Mouse (Mus musculus) MEL (cell line): ENCODE measurements around the gene Pdss2.

Source experiments
- CHD1 ChIP-seq: IDR thresholded peaks from 2 replicates; pipeline ENCODE4 v1.6.1; 2012; ENCODE audit warnings: low read depth, mild to moderate bottlenecking, inconsistent platforms, low read length, improper control_type of control experiment
- CHD2 ChIP-seq: IDR thresholded peaks from 2 replicates; pipeline ENCODE4 v1.6.1; 2011; ENCODE audit warnings: low read length, improper control_type of control experiment
- CTCF ChIP-seq, 3 experiments: IDR thresholded peaks in 2 of 3; conservative IDR thresholded peaks in 1 of 3; 2 replicates each; pipeline ENCODE4 v1.5.1; 2011 to 2012; ENCODE audit warnings: low read length in 3 of 3, low read depth in 2 of 3, mild to moderate bottlenecking in 2 of 3, improper control_type of control experiment in 1 of 3, inconsistent platforms in 1 of 3, mixed read lengths in 1 of 3, moderate library complexity in 1 of 3; ENCODE audit not compliant: control insufficient read depth in 1 of 3, insufficient read depth in 1 of 3, poor library complexity in 1 of 3, severe bottlenecking in 1 of 3
- EP300 ChIP-seq, 2 experiments: IDR thresholded peaks; 2 replicates each; pipeline ENCODE4 v1.6.1; 2011; ENCODE audit warnings: improper control_type of control experiment in 2 of 2, low read length in 2 of 2, low read depth in 1 of 2, mild to moderate bottlenecking in 1 of 2
- ETS1 ChIP-seq: IDR thresholded peaks from 2 replicates; pipeline ENCODE4 v1.6.1; 2012; ENCODE audit warnings: low read depth, mild to moderate bottlenecking, inconsistent platforms, low read length, improper control_type of control experiment, moderate library complexity
- GATA1 ChIP-seq: IDR thresholded peaks from 2 replicates; pipeline ENCODE4 v1.6.1; 2011; ENCODE audit warnings: low read depth, low read length, improper control_type of control experiment
- JUND ChIP-seq: IDR thresholded peaks from 2 replicates; pipeline ENCODE4 v1.6.1; 2011; ENCODE audit warnings: low read depth, mild to moderate bottlenecking, improper control_type of control experiment, low read length
- MAX ChIP-seq: IDR thresholded peaks from 2 replicates; pipeline ENCODE4 v1.6.1; 2011; ENCODE audit warnings: low read length, improper control_type of control experiment
- MXI1 ChIP-seq: IDR thresholded peaks from 2 replicates; pipeline ENCODE4 v1.6.1; 2011; ENCODE audit warnings: mild to moderate bottlenecking, low read depth, low read length, improper control_type of control experiment
- POLR2A ChIP-seq, 2 experiments: IDR thresholded peaks; 2 replicates each; pipeline ENCODE4 v1.6.1; 2011 to 2012; ENCODE audit warnings: low read length in 2 of 2, mild to moderate bottlenecking in 2 of 2, control low read depth in 1 of 2, improper control_type of control experiment in 1 of 2, low read depth in 1 of 2, moderate library complexity in 1 of 2; ENCODE audit not compliant: control insufficient read depth in 1 of 2, insufficient read depth in 1 of 2, poor library complexity in 1 of 2
- TCF12 ChIP-seq: IDR thresholded peaks from 2 replicates; pipeline ENCODE4 v1.6.1; 2014; ENCODE audit warnings: low read depth, mild to moderate bottlenecking, inconsistent platforms, low read length, improper control_type of control experiment, moderate library complexity
- USF1 ChIP-seq: IDR thresholded peaks from 2 replicates; pipeline ENCODE4 v1.6.1; 2014; ENCODE audit warnings: low read depth, mild to moderate bottlenecking, inconsistent platforms, low read length, improper control_type of control experiment, moderate library complexity
- ZC3H11A ChIP-seq: IDR thresholded peaks from 2 replicates; pipeline ENCODE4 v1.6.1; 2012; ENCODE audit warnings: low read depth, mild to moderate bottlenecking, inconsistent platforms, low read length, improper control_type of control experiment
- ZMIZ1 ChIP-seq: IDR thresholded peaks from 2 replicates; pipeline ENCODE4 v1.6.1; 2012; ENCODE audit warnings: low read depth, mild to moderate bottlenecking, inconsistent platforms, low read length, improper control_type of control experiment, moderate library complexity

GRCm38 (mm10) chr10:43174326-43175155 lies 46.7 kb upstream of the Pdss2 start, which contains the start of the genes Sobp and 9030612E09Rik:
- TF ChIP-seq CTCF (IDR thresholded peaks at IDR 0.05 in 2 of 3, conservative IDR thresholded peaks at IDR 0.05 in 1 of 3; ENCODE audit: control insufficient read depth in 1 of 3, insufficient read depth in 1 of 3, low read depth in 2 of 3, low read length in 3 of 3, poor library complexity in 1 of 3, severe bottlenecking in 1 of 3) (no peak), JUND (no peak), MAX (no peak), MXI1 (no peak), POLR2A (IDR thresholded peaks at IDR 0.05; ENCODE audit: control insufficient read depth in 1 of 2, insufficient read depth in 1 of 2, low read depth in 1 of 2, low read length in 2 of 2, poor library complexity in 1 of 2) (no peak), USF1 (no peak), ETS1 (no peak), GATA1 (no peak), CHD1 (no peak), EP300 (IDR thresholded peaks at IDR 0.05; ENCODE audit: low read depth in 1 of 2, low read length in 2 of 2) (no peak), TCF12 (no peak), ZC3H11A (no peak), ZMIZ1 (no peak), CHD2 (no peak)
